Mouse (Mus musculus) heart, postnatal 36 days (tissue): ENCODE data around the gene Prepl. TPM values are rescaled to one million over a fixed set of nuclear protein-coding genes. Genes with fewer than 3 reads are reported as not detected.

ENCODE experiments used
- DNase-seq, 2 experiments: peaks; one replicate each; pipeline ENCODE4 v3.0.0; 2021 to 2022
- intact Hi-C: fragments of 180-260 bp; cut with DNase I; formaldehyde crosslinking; loops from one replicate; pipeline ENCODE4 v1.15.1; 2025
- total RNA-seq, 2 experiments: library from RNA; stranded (reverse); gene quantifications; 2 replicates each; pipeline ENCODE4 v1.2.3; 2021

The Prepl gene
- total RNA-seq = 100 to 1,000 TPM; 142 TPM

GRCm38 (mm10) chr17:85090120-85091099 is at the start of gene Prepl, which contains the start of gene Camkmt:
TSS of gene Prepl (minus strand) at chr17:85090241.
TSS of gene Camkmt (plus strand) at chr17:85090552.
- intact Hi-C loops = loop anchor here (2.0 kb wide), 2 partner anchors 132 to 300 kb away; partner anchors contain the start of gene Lrpprc
- DNase-seq = peak; percentile 93 to 94

- no peak for DNase-seq
- intact Hi-C loops = no loop called here
Measured at GRCm38 (mm10) chr17:85138393-85138792, 48.4 kb upstream of the Prepl start.

GRCm38 (mm10) chr17:85116643-85117042 is 26.6 kb upstream of the Prepl start:
- intact Hi-C loops = loop anchor here (2.0 to 5.0 kb wide), 3 partner anchors 72 to 516 kb away; no protein-coding TSS in a partner anchor

GRCm38 (mm10) chr17:85113441-85113840 is 23.4 kb upstream of the Prepl start:
- intact Hi-C loops = no loop called here
- no peak for DNase-seq

More at GRCm38 (mm10) chr17:85116643-85117042, 26.6 kb upstream of the Prepl start:
- peak; percentile 39 to 71 for DNase-seq

GRCm38 (mm10) chr17:85110640-85111039 is 20.6 kb upstream of the Prepl start:
- intact Hi-C loops = no loop called here
- no peak for DNase-seq

- intact Hi-C loops = no loop called here
- DNase-seq = no peak
Measured at GRCm38 (mm10) chr17:85103310-85103709, 13.3 kb upstream of the Prepl start.

GRCm38 (mm10) chr17:85101751-85102150 is 11.7 kb upstream of the Prepl start:
- intact Hi-C loops = no loop called here
- DNase-seq = no peak

GRCm38 (mm10) chr17:85100232-85100631 is 10.2 kb upstream of the Prepl start:
- intact Hi-C loops = no loop called here

GRCm38 (mm10) chr17:85098677-85099323 is 8.8 kb upstream of the Prepl start:
- DNase-seq = no peak
- intact Hi-C loops = no loop called here

More at GRCm38 (mm10) chr17:85100232-85100631, 10.2 kb upstream of the Prepl start:
- DNase-seq = no peak

- no peak for DNase-seq
- intact Hi-C loops = no loop called here
Measured at GRCm38 (mm10) chr17:85096396-85096795, 6.4 kb upstream of the Prepl start.

- DNase-seq = no peak
- intact Hi-C loops = loop anchor here (2.0 kb wide), 2 partner anchors 133 to 301 kb away; partner anchors contain the start of gene Lrpprc
Measured at GRCm38 (mm10) chr17:85091762-85092161, 1.7 kb upstream of the Prepl start.

GRCm38 (mm10) chr17:85089621-85090020 is 420 bp downstream of the Prepl start:
- intact Hi-C loops = loop anchor here (2.0 to 5.0 kb wide), 3 partner anchors 131 to 299 kb away; partner anchors contain the start of gene Lrpprc
- no peak for DNase-seq

GRCm38 (mm10) chr17:85089011-85089410 is 1.0 kb downstream of the Prepl start:
- DNase-seq = no peak
- intact Hi-C loops = loop anchor here (5.0 kb wide), 1 partner anchor 212 kb away; no protein-coding TSS in a partner anchor

GRCm38 (mm10) chr17:85088401-85088800 is 1.6 kb downstream of the Prepl start:
- no peak for DNase-seq
- intact Hi-C loops = loop anchor here (5.0 kb wide), 1 partner anchor 211 kb away; no protein-coding TSS in a partner anchor

- intact Hi-C loops = loop anchor here (5.0 kb wide), 1 partner anchor 210 kb away; no protein-coding TSS in a partner anchor
- DNase-seq = peak; percentile 23 to 25
Measured at GRCm38 (mm10) chr17:85087591-85087990, 2.5 kb downstream of the Prepl start.

- DNase-seq = no peak
- intact Hi-C loops = loop anchor here (5.0 kb wide), 1 partner anchor 209 kb away; no protein-coding TSS in a partner anchor
Measured at GRCm38 (mm10) chr17:85086501-85086900, 3.5 kb downstream of the Prepl start.

GRCm38 (mm10) chr17:85085335-85085734 is 4.7 kb downstream of the Prepl start:
- intact Hi-C loops = loop anchor here (5.0 kb wide), 1 partner anchor 208 kb away; no protein-coding TSS in a partner anchor

GRCm38 (mm10) chr17:85080781-85081180 is 9.3 kb downstream of the Prepl start:
- intact Hi-C loops = no loop called here
- DNase-seq = no peak

More at GRCm38 (mm10) chr17:85085335-85085734, 4.7 kb downstream of the Prepl start:
- DNase-seq = no peak

- intact Hi-C loops = no loop called here
- DNase-seq = no peak
Measured at GRCm38 (mm10) chr17:85079276-85079675, 10.8 kb downstream of the Prepl start.

- no peak for DNase-seq
Measured at GRCm38 (mm10) chr17:85074083-85074482, 16.0 kb downstream of the Prepl start.

GRCm38 (mm10) chr17:85073214-85073613 is 16.8 kb downstream of the Prepl start:
- DNase-seq = no peak
- intact Hi-C loops = no loop called here

More at GRCm38 (mm10) chr17:85074083-85074482, 16.0 kb downstream of the Prepl start:
- intact Hi-C loops = no loop called here
